Mouse (Mus musculus): ENCODE data around the gene Tnfrsf18.

GRCm38 (mm10) chr4:156008369-156008768 lies 17.6 kb upstream of the Tnfrsf18 start:
- TF ChIP-seq ZC3H11A (IDR thresholded peaks at IDR 0.05; ENCODE audit: borderline replicate concordance, low read depth, low read length) (no peak), ZNF384 (IDR thresholded peaks at IDR 0.05; ENCODE audit: low read depth, low read length) (no peak), MAFK (IDR thresholded peaks at IDR 0.05; ENCODE audit: insufficient read depth, low read depth, low read length) (no peak)
